Mouse (Mus musculus) layer of hippocampus, adult 9-10 months (tissue): Measurements from ENCODE around the gene Galntl6.
"Not testable (repeated sequence)": the region's sequence is repeated elsewhere in the genome, so short reads cannot be mapped to it uniquely, and the experiment has no call there.

Experiments used
- DNase-seq: peaks from one replicate; pipeline ENCODE4 v3.0.0; 2022; ENCODE audit warnings: low spot score

The Galntl6 gene

GRCm38 (mm10) chr8:57765726-57766351, 1146.6 kb downstream of the Galntl6 start:
- DNase-seq = no peak

- no peak for DNase-seq
Measured at GRCm38 (mm10) chr8:57765192-57765591, 1147.2 kb downstream of the Galntl6 start.

GRCm38 (mm10) chr8:57762622-57763021, 1149.8 kb downstream of the Galntl6 start:
- not testable (repeated sequence) for DNase-seq

- DNase-seq = no peak
Measured at GRCm38 (mm10) chr8:57760921-57761320, 1151.5 kb downstream of the Galntl6 start.

GRCm38 (mm10) chr8:57758857-57759256, 1153.6 kb downstream of the Galntl6 start:
- no peak for DNase-seq

GRCm38 (mm10) chr8:57757476-57757875, 1155.0 kb downstream of the Galntl6 start:
- DNase-seq = no peak

- no peak for DNase-seq
Measured at GRCm38 (mm10) chr8:57754066-57754465, 1158.4 kb downstream of the Galntl6 start.

GRCm38 (mm10) chr8:57743636-57744035, 1168.8 kb downstream of the Galntl6 start:
- no peak for DNase-seq

GRCm38 (mm10) chr8:57741983-57742382, 1170.5 kb downstream of the Galntl6 start:
- no peak for DNase-seq

- DNase-seq = no peak
Measured at GRCm38 (mm10) chr8:57741309-57741708, 1171.1 kb downstream of the Galntl6 start.

- DNase-seq = no peak
Measured at GRCm38 (mm10) chr8:57737281-57737680, 1175.2 kb downstream of the Galntl6 start.

- no peak for DNase-seq
Measured at GRCm38 (mm10) chr8:57732795-57733194, 1179.6 kb downstream of the Galntl6 start.

GRCm38 (mm10) chr8:57731666-57732065, 1180.8 kb downstream of the Galntl6 start:
- DNase-seq = no peak

- no peak for DNase-seq
Measured at GRCm38 (mm10) chr8:57728276-57728675, 1184.2 kb downstream of the Galntl6 start.

GRCm38 (mm10) chr8:57724843-57725627, 1187.4 kb downstream of the Galntl6 start:
- no peak for DNase-seq
